Mouse (Mus musculus) CH12F3 (cell line): ENCODE results near the gene Ccdc153.

Experiments
- in situ Hi-C: fragments of 300-500 bp; cut with MboI; formaldehyde crosslinking; loops from 2 replicates; pipeline ENCODE4 v1.14.3; 2020; ENCODE audit warnings: low sequenced_read_pairs

The Ccdc153 gene

GRCm38 (mm10) chr9:44240399-44240798 is at the start of gene Ccdc153:
TSS of gene Ccdc153 (plus strand) at chr9:44240676.
- in situ Hi-C loops = no loop called here

DNA sequence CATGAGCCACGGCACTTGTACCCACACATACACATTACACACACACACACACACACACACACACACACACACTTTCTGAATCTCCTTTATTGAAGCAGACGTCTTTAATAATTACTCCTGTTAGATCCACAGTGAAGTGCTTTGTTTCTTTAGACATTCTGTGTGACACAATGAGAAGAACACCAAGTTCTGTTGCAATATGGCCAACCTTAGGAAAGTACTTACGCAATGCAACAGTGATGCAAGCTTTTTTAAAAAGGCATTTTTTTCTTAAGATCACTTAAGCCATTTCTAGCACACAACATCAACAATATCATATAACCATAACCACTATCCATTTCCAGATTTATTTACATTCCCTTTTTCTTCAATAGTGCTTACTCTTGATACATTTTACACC is 49.3 kb upstream of the Ccdc153 start:
- in situ Hi-C loops = no loop called here

DNA sequence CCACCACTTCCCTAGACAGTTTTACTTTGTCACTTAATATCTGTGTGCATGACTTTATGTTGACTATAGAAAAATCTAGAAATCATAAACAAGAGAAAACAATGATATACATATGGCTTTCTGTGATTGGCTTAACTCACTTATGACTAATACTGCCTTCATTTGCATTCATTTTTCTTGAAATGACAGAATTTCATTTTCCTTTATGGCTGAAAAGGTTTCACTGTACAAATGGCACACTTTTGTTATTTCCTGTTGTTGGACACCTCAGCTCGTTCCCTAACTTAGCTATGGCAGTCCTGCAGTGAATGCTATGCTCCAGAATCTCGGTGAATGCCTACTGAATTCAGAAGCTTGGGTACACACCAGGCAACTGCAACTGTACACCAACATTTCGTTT is 48.2 kb upstream of the Ccdc153 start:
- in situ Hi-C loops = no loop called here

DNA sequence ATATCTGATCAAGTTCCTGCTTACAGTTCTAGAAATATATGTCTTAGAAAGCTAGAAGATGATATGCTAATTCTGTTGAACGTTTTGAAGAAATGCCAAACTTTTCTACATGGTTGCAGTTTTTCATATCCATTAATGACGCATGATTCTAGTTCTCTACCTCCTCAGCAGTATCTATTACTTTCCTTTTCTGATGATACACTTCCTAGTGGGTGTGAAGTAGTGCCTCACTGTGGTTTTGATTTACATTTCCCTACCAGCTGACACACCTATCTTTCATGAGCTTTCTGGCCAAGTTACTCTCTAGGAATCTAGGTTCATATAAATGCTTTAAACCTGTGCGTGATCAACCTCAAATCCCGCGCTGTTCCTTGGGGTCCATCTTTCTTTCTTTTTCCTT is 47.7 kb upstream of the Ccdc153 start:
- in situ Hi-C loops = no loop called here

GRCm38 (mm10) chr9:44194000-44194399 is 46.5 kb upstream of the Ccdc153 start:
- in situ Hi-C loops = no loop called here

DNA sequence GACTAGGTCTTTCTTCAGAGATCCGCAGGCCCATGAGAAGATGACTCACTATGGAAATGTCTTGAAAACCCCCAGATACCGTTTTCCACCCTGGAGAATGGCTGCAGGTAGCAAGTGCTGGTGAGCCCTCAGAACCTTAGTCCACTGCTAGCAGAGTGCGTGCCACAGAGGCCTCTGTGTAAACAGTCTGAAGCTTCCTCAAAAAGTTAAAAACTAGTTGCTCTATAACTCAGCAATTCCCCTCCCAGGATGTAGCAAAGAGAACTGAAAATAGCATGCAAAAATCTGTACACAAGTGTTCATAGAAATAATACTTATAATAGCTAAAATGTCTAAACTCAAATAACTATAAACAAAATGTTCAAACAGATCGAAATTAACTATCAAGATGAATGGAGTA is 44.1 kb upstream of the Ccdc153 start:
- in situ Hi-C loops = no loop called here

GRCm38 (mm10) chr9:44199166-44199565 is 41.3 kb upstream of the Ccdc153 start:
- in situ Hi-C loops = no loop called here

DNA sequence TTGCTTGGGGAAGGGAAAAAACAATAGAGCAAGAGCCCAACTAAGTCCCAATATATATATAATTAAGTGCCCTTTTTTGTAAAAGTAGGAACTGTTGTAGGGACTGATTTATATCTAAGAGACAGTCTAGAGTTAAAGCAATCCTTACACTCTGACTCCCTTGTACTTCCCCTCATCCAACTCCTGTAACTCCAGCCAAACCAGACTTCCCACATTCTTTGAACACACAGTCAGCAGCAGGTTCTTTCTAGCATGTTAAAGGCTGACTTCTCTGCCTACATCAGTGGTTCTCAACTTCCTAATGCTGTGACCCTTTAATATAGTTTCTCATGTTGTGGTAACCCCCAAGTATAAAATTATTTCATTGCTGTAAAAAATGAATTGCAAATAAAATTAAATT is 40.9 kb upstream of the Ccdc153 start:
- in situ Hi-C loops = no loop called here

DNA sequence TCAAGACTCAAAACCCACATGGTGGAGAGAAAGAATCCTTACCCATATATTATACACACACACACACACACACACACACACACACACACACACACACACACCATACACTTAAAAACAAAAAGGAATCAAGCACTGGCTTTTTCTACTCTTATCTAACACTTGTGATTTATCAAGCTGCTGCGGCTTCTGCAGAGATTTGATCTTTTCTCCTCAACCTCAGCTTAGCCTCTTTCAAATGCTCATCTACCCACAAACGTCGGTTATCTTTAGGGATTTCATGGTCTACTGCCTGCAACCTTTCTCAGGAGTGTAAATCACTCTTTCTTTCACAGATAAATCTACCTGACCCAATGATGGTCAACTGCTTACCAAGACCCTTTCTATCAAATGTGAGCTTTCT is 40.0 kb upstream of the Ccdc153 start:
- in situ Hi-C loops = no loop called here

- in situ Hi-C loops = no loop called here
Observed at GRCm38 (mm10) chr9:44207840-44208239, 32.6 kb upstream of the Ccdc153 start.

GRCm38 (mm10) chr9:44209416-44209815 is 31.1 kb upstream of the Ccdc153 start:
- in situ Hi-C loops = no loop called here

DNA sequence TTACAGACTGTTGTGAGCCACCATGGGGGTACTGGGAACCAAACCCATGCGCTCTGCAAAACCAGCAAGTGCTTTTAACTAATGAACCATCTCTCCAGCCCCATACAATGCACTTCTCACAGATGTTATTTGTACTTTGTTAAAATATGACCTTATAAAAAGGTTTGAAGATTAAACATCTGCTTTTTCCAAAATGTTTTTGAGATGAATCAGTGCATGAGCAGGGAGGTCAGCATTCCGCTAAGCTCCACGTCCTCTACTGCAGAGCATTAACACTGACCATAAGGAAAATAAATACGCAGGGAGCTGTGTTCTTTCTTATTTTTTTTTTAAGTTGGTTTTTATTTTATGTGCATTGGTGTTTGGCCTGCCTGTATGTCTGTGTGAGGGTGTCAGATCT is 28.1 kb upstream of the Ccdc153 start:
- in situ Hi-C loops = no loop called here

- in situ Hi-C loops = no loop called here
Observed at GRCm38 (mm10) chr9:44213538-44213937, 26.9 kb upstream of the Ccdc153 start.

DNA sequence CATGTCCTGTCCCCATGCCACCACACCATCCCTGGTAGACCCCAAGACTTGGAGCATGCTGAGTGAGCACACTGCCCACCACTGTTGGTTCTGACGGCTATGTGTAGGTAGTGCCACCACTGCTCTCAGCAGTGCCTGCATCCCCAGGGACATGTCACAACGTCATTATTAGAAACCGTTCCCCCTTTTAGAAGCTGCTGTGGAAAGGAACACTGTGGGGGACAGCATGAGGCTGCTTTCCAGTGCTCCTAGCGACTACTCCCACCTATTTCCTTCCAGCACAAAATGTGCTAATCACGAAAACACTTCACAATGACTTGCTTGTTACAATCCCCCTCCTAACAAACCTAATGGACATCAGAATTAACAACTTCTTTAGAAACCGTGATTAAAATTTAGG is 14.5 kb upstream of the Ccdc153 start:
- in situ Hi-C loops = no loop called here

DNA sequence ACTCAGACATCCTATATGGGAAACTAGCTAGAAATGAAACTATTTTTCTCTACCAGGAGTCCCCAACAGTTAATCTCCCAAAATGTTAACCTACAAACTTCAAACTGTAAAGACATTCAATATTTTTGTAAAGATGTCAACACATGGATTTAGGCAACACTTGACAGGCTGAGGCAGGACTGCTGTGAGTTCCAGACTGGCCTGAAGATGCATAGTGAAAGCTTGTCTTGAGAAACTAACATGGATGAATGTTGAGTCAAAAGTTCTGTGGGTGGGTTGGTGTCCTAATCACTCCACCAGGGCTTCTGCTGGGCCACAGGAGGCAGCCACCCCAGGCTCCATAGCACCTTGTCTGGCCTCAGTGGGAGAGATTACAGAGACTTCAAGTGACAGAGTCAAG is 8.9 kb upstream of the Ccdc153 start:
- in situ Hi-C loops = no loop called here

DNA sequence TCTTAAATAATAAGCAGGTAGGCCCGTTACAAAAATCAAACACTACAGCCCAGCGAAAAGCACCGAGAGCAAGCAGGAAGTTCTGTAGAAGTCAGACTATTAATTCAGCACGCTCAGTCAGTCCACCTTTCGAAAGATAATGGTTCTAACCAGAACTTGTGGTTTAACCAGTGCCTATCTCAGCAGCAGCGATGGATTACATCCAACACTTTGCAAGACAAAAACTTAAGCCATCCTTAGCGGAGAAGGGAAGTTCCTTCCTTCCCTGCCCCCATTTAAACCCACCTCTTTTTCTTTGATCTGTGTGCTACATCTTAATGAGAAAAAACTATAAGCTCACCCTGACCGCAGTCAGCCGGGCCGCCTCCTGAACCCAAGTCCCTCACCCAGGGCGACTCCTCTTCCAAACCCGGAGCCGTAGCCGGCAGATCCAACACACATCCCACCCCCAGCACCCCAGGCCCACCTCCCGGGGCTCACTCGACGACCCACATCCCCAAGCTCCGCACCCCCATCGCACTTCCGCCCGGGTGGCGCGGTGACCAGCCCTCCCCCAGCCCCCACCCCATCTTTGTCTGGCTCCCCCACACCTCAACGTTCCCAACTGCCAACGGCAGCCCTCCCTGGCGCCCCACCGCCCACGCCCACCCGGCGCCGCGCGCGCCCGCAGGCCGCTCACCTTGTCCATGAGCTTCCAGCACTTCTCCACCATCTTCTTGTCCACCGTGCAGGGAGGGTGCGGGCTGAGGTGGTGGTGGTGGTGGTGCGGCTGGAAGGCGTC is 7.3 kb upstream of the Ccdc153 start:
- in situ Hi-C loops = no loop called here

GRCm38 (mm10) chr9:44233802-44234478 is 6.5 kb upstream of the Ccdc153 start, which contains the start of gene Cbl:
TSS of gene Cbl (minus strand) at chr9:44234049.
- in situ Hi-C loops = no loop called here

- in situ Hi-C loops = no loop called here
Observed at GRCm38 (mm10) chr9:44234479-44235427, 5.7 kb upstream of the Ccdc153 start.

DNA sequence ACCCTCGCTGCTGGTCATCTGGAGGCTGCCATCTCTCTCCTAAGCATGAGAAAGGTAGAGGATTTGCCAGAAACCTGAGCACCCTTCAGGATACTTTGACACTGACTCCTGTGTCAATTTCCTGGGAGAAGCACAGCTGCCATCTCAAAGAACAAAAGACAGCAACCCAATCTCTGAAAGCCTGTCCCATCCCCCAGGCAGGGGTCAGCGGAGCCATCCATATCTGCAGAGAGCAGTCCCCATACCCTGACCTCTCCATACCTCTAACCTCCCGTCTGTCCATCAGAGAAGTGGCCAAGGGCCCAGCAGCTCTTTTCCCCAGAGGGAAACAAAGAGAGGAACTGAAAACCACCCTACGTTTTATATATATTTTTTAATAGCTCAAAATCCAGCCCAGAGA is 3.9 kb upstream of the Ccdc153 start:
- in situ Hi-C loops = no loop called here

- in situ Hi-C loops = no loop called here
Observed at GRCm38 (mm10) chr9:44237128-44237527, 3.3 kb upstream of the Ccdc153 start.

DNA sequence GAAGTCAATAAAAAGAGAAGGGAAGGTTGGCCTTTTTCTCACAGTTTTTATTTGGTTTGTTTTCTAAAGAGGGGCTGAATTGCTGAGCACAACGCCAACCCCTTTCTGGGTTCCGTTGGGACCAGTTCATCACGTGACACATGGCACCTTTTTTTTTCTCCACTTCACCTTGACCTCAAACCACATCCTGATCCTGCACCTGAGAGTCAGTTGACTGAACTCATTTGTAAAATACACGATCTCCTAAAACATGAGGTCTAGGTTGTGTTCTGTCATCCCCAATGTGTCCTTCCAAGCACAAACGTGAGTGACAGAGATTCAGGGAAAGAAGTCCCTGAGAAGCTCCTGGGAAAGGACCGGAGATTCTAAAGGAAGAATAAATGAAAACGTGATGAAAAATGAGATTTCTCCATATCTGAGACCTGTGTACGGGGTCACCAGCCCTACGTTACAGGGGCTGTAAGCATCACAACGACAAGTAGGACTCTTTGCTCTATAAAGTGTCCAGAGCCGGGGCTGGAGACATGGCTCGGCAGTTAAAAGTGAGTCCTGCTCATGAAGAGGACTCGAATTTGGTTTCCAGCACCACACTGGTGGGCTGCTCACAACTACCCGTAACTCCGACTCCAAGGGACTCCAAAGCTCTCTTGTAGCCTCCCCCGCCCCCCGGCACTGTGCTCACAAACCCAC is 1.8 kb upstream of the Ccdc153 start:
- in situ Hi-C loops = no loop called here
